Mouse (Mus musculus) forebrain, embryonic 10.5 days (tissue): Measurements from ENCODE around the gene Ppara. TPM values are rescaled to one million over a fixed set of nuclear protein-coding genes. Genes with fewer than 3 reads are reported as not detected.

Experiments
- DNase-seq: peaks from one replicate; pipeline ENCODE4 v3.0.0-alpha.2; 2017; ENCODE audit warnings: low spot score; ENCODE audit errors: extremely low spot score
- H3K27ac ChIP-seq: fragments of 300-500 bp; sonication (generic); 2 replicates; pipeline ENCODE4 v1.5.1; 2016; ENCODE audit warnings: mild to moderate bottlenecking
- H3K27me3 ChIP-seq: fragments of 300-500 bp; sonication (generic); 2 replicates; pipeline ENCODE4 v1.6.1; 2016; ENCODE audit warnings: mild to moderate bottlenecking; ENCODE audit not compliant: poor library complexity, severe bottlenecking
- H3K36me3 ChIP-seq: fragments of 300-500 bp; sonication (generic); replicated peaks from 2 replicates; pipeline ENCODE4 v1.6.1; 2016; ENCODE audit warnings: mild to moderate bottlenecking, moderate library complexity
- H3K4me1 ChIP-seq: fragments of 300-500 bp; sonication (generic); 2 replicates; pipeline ENCODE4 v1.6.1; 2016
- H3K4me3 ChIP-seq: fragments of 300-500 bp; sonication (generic); 2 replicates; pipeline ENCODE4 v1.5.1; 2016; ENCODE audit warnings: mild to moderate bottlenecking, moderate library complexity
- H3K9me3 ChIP-seq: fragments of 300-500 bp; sonication (generic); 2 replicates; pipeline ENCODE4 v1.6.1; 2016; ENCODE audit warnings: mild to moderate bottlenecking, moderate library complexity
- WGBS: fragments of 180-500 bp; shearing (Covaris S2); methylation state at CpG from one replicate; pipeline ENCODE4 v1.1.7; 2016; 5-methylcytosine and 5-hydroxymethylcytosine counted together
- polyA plus RNA-seq: library from polyadenylated mRNA; unstranded; fragments of >200 nt; fragmentation: Nextera tagmentation; extraction: Ambion mirVana; gene quantifications from 2 replicates; pipeline ENCODE4 v1.2.1, GENCODE M21; 2016

Ppara gene
- polyA plus RNA-seq, 1 experiment from 2014 or later, result 0.11 TPM

GRCm38 (mm10) chr15:85699452-85699851 lies 35.3 kb upstream of the Ppara start:
- Histone ChIP-seq H3K27me3 (peaks cover 43% of the 10 kb centered on the region), H3K9me3 (no peaks in the 10 kb centered on the region), H3K4me3 (no peak overlapping the region), H3K27ac (no peak overlapping the region), H3K4me1 (peaks cover 5% of the 10 kb centered on the region; the same call in 1 of the 2 replicates), H3K36me3 (no peaks in the 10 kb centered on the region)
- DNase-seq, result no peak
- 92% methylated on average over 5 of the region's 5 CpGs for WGBS

DNA sequence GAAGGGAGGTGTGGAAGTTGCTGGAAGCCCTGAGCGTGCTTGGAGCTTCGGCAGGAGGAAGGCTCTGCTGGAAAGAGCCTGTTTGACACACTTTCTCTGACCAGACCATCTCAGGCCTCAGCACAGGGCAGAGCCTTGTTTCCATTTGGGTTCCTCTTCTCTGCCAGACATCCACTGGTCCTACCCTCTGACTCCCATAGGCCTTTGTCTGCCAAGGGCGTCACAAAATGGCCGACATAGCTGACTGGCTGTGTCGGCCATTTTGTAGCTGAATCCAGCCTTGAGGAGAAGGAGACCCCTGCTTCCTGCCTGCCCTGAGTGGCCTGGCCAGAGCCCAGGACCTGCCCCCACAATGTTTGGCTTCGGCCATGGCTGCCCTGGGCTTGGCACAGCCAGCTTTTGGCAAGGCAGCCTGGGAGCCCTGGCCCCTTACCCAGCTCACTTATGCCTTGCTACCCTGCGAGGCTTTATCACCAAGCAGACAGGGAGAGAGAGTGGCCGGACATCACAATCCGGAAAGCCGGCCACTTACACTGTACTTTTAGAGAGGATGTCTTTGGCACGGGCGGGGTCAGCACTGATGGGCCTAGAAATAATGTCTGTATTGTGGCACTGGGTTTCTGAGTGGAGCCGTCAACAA lies 34.8 kb upstream of the Ppara start:
- Histone ChIP-seq H3K27ac (0 out of 2 replicates have a peak overlapping the region, but pooled peaks have one; percentile 20), H3K9me3 (no peaks in the 10 kb centered on the region), H3K4me1 (peaks cover 5% of the 10 kb centered on the region; the same call in 1 of the 2 replicates), H3K27me3 (peaks cover 43% of the 10 kb centered on the region), H3K4me3 (no peak overlapping the region), H3K36me3 (no peaks in the 10 kb centered on the region)
- DNase-seq, result no peak
- whole genome bisulfite sequencing, result 95% methylated on average over 13 of the region's 13 CpGs

DNA sequence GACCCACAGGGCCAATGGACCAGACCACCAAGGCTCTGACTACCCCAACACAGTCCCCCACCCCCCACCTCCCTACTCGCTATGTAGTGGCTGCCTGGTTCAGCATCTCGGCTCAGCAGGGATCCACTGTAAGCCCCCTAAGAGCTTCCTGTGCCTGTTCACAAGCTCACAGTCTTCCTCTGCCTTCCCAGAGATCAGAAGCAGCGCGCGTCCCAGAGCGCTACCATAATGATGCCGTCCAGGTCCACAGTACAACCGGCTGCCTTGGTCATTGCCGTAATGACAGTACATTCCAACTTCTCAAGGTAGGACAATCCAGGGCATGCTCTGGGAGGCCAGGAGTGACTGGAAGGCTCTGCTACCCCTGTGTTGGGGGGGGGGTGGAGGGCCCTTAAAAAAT lies 34.1 kb upstream of the Ppara start:
- no peak overlapping the region for H3K27ac ChIP-seq
- H3K4me3 ChIP-seq, result no peak overlapping the region
- no peaks in the 10 kb centered on the region for H3K36me3 ChIP-seq
- peaks cover 46% of the 10 kb centered on the region for H3K27me3 ChIP-seq
- no peaks in the 10 kb centered on the region for H3K9me3 ChIP-seq
- WGBS, result 92% methylated on average over 9 of the region's 9 CpGs
- DNase-seq, result no peak
- H3K4me1 ChIP-seq, result peaks cover 5% of the 10 kb centered on the region; the same call in 1 of the 2 replicates

GRCm38 (mm10) chr15:85701128-85701930 lies 33.5 kb upstream of the Ppara start:
- Histone ChIP-seq H3K27me3 (peaks cover 44% of the 10 kb centered on the region), H3K4me3 (no peak overlapping the region), H3K4me1 (peaks cover 5% of the 10 kb centered on the region; the same call in 1 of the 2 replicates), H3K9me3 (no peaks in the 10 kb centered on the region), H3K27ac (no peak overlapping the region), H3K36me3 (no peaks in the 10 kb centered on the region)
- WGBS, result 90% methylated on average over 10 of the region's 10 CpGs
- no peak for DNase-seq

- DNase-seq, result no peak
- 88% methylated on average over 13 of the region's 13 CpGs for WGBS
- H3K27me3 ChIP-seq, result peaks cover 53% of the 10 kb centered on the region
- no peak overlapping the region for H3K27ac ChIP-seq
- H3K36me3 ChIP-seq, result no peaks in the 10 kb centered on the region
- H3K9me3 ChIP-seq, result no peaks in the 10 kb centered on the region
- peaks cover 5% of the 10 kb centered on the region; the same call in 1 of the 2 replicates for H3K4me1 ChIP-seq
- no peak overlapping the region for H3K4me3 ChIP-seq
Measured at GRCm38 (mm10) chr15:85702411-85702951, 32.3 kb upstream of the Ppara start.

DNA sequence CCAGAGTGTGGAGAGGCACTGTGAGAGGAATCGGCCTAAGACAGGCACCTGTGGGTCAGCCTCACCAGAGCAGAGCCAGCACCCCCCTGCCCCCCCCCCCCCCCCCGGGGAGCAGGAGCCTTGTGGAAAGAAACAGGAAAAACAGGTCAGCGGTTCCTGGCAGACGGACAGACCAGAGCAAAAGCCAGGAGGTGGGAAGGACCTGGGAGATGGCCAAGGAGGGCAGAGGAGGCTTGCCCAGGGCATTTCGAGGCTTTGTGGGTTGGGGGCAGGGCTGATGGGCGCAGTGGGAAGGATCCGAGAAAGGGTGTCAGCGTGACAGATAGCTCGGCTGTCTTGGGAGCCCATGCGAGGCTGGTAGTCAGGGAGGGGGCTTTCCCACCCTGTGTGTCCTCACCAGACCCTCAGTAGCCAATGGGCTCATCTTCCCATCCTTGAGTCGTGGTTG lies 31.6 kb upstream of the Ppara start:
- Histone ChIP-seq H3K4me3 (no peak overlapping the region), H3K9me3 (no peaks in the 10 kb centered on the region), H3K27ac (no peak overlapping the region), H3K4me1 (peaks cover 5% of the 10 kb centered on the region; the same call in 1 of the 2 replicates), H3K36me3 (no peaks in the 10 kb centered on the region), H3K27me3 (peaks cover 53% of the 10 kb centered on the region)
- DNase-seq, result no peak
- WGBS, result 80% methylated on average over 11 of the region's 11 CpGs

- Histone ChIP-seq H3K4me3 (no peak overlapping the region), H3K4me1 (peaks cover 5% of the 10 kb centered on the region; the same call in 1 of the 2 replicates), H3K36me3 (no peaks in the 10 kb centered on the region), H3K27ac (no peak overlapping the region), H3K9me3 (no peaks in the 10 kb centered on the region), H3K27me3 (peaks cover 55% of the 10 kb centered on the region)
- 90% methylated on average over 4 of the region's 4 CpGs for WGBS
- no peak for DNase-seq
Measured at GRCm38 (mm10) chr15:85703858-85704257, 30.9 kb upstream of the Ppara start.

DNA sequence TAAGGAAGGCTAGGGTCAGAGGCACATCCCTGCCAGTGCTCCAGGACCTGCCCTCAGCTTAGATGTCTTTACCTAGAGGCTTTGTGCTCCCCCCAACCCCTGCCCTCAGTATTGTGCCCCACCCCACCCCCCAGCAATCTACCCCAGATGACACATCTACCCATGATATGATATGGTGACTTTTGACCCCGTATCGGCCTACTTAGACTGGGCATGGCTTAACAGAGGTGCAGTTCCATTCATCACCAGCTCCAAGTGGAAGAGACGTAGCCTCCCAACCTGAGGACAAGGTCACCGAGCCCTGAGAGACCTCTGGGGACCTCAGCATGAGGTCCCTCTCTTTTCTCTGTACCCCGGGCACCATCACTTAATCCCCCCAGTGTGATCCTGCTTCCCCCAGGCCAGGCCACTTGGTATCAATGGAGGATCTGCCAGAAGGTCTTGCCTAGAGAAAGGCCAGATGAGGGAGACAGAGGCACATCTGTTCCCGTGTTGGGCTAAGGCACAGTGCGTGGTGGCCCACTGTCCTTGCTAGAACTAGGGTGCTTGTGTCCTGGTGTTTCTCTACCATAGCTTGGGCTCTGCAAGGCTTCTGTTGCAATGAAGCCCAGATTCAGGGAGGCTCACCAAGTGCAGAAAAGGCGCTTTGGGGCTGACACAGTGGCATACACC lies 30.3 kb upstream of the Ppara start:
- H3K27me3 ChIP-seq, result peaks cover 60% of the 10 kb centered on the region

GRCm38 (mm10) chr15:85705013-85705528 lies 29.7 kb upstream of the Ppara start:
- no peak for DNase-seq
- 84% methylated on average over 9 of the region's 9 CpGs for WGBS
- Histone ChIP-seq H3K36me3 (no peaks in the 10 kb centered on the region), H3K4me3 (no peak overlapping the region), H3K27ac (no peak overlapping the region), H3K4me1 (peaks cover 6% of the 10 kb centered on the region; the same call in 1 of the 2 replicates), H3K9me3 (no peaks in the 10 kb centered on the region), H3K27me3 (peaks cover 60% of the 10 kb centered on the region)

More for the DNA sequence above, 30.3 kb upstream of the Ppara start:
- H3K4me3 ChIP-seq, result no peak overlapping the region
- 81% methylated on average over 8 of the region's 8 CpGs for WGBS
- H3K4me1 ChIP-seq, result peaks cover 5% of the 10 kb centered on the region; the same call in 1 of the 2 replicates
- H3K9me3 ChIP-seq, result no peaks in the 10 kb centered on the region
- H3K36me3 ChIP-seq, result no peaks in the 10 kb centered on the region
- H3K27ac ChIP-seq, result no peak overlapping the region
- no peak for DNase-seq

DNA sequence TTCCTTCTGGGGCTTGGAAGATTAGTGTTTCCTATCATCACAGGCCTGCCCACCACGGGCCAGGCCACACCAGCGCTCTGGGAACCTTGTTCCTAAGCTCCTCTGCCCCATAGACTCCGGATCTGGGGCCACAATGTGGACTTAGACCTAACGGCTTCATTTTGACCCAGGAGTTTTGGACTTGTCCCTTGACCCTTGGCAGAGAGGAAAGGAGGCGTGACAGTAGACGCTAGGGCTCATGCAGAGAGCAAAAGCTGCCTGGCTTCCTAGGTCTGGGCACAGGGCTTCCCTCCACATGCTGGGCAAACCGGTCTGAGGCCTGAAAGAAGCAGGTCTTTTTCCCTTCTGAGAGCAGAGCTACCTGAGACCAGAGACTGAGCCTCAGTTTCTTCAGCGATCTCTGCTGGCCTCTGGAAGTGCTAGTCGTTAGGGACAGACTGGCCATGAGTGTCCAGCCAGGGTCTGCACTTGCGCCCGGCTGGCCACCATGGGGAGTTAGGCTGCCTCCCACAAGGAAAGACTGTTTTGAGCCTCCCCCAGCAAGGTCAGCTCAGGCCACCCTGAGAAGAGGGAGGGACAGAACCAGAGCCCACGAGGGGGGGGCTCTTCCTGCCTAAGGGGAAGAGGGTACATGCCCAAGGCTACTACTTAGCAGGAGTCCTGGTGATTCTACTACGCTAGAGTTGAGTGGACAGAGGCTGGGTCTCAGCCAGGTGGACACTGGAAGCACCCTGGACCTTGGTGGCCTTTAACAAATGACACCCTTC lies 29.0 kb upstream of the Ppara start:
- H3K4me3 ChIP-seq, result no peak overlapping the region
- no peaks in the 10 kb centered on the region for H3K9me3 ChIP-seq
- no peak overlapping the region for H3K27ac ChIP-seq
- peaks cover 7% of the 10 kb centered on the region; the same call in 1 of the 2 replicates for H3K4me1 ChIP-seq
- no peak for DNase-seq
- 79% methylated on average over 13 of the region's 13 CpGs for WGBS
- no peaks in the 10 kb centered on the region for H3K36me3 ChIP-seq
- H3K27me3 ChIP-seq, result peaks cover 59% of the 10 kb centered on the region

DNA sequence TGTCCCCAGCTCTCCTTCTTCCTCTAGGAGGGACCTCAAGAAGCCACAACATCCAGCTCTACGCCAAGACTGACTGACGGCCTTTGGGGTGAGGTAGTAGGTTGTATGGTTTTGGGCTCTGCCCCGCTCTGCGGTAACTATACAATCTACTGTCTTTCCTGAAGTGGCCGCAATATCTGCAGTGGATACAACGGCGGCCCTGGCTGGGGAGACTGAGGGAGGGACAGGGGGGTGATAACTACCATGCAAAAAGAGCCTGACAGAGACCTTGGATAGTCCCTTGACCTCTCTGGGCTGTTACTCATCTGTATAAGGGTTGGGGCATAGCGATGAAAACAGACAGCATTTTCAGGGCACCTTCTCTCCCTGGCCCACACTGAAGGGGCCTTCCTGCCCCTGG lies 28.3 kb upstream of the Ppara start:
- no peak overlapping the region for H3K4me3 ChIP-seq
- peaks cover 60% of the 10 kb centered on the region for H3K27me3 ChIP-seq
- H3K4me1 ChIP-seq, result peaks cover 7% of the 10 kb centered on the region; the same call in 1 of the 2 replicates
- no peak for DNase-seq
- H3K36me3 ChIP-seq, result no peaks in the 10 kb centered on the region
- WGBS, result 93% methylated on average over 8 of the region's 8 CpGs
- H3K27ac ChIP-seq, result no peak overlapping the region
- H3K9me3 ChIP-seq, result no peaks in the 10 kb centered on the region

- DNase-seq, result no peak
- H3K27me3 ChIP-seq, result peaks cover 60% of the 10 kb centered on the region
- WGBS, result 89% methylated on average over 11 of the region's 11 CpGs
Measured at GRCm38 (mm10) chr15:85707017-85707416, 27.8 kb upstream of the Ppara start.

More at GRCm38 (mm10) chr15:85707017-85707416, 27.8 kb upstream of the Ppara start:
- no peak overlapping the region for H3K27ac ChIP-seq
- no peaks in the 10 kb centered on the region for H3K36me3 ChIP-seq
- no peaks in the 10 kb centered on the region for H3K9me3 ChIP-seq
- peaks cover 7% of the 10 kb centered on the region; the same call in 1 of the 2 replicates for H3K4me1 ChIP-seq
- no peak overlapping the region for H3K4me3 ChIP-seq
